Comparison of ENCODE assay signal across 9 mouse cellular contexts in the genomic region with DNA sequence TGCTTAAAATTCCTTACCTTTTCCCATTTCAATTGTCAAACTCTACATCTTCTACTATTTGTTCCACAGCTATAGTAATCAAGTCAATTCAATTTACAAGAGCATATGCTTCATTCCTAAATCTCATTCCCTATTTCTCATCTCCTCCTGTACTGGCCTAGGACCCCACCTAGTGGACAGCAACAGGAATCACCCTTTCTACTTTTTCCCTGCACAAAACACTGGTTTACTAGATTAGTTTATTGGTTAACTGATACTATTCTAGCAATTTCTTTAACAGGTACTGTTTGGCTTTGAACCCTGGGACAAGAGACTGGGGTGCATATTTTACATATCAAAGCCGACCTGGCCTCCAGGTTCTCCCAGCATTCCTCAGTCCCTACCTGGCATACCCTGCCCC.
DNase-seq lines count a peak whose midpoint lies in the region; ATAC-seq and TF ChIP-seq lines count a peak whose summit lies in the region.
"Had no signal": no experiment of that assay in that cellular context is flagged by ENCODE, and none has a peak within 500 bp of the region (broad histone marks: within the 10 kb centered on the region; RNA-seq: fewer than 3 reads in every experiment).

No protein-coding gene starts in this region.

- H3K36me3 ChIP-seq in kidney, postnatal 0 days (ENCODE audit: insufficient read depth, low read length), result 0 out of 2 replicates have a peak, but pooled peaks cover 2% of the 10 kb centered on the region
- H3K36me3 ChIP-seq in kidney, embryonic 16.5 days (ENCODE audit: insufficient read depth, low read length), result 0 out of 2 replicates have a peak, but pooled peaks cover 2% of the 10 kb centered on the region
- no peaks in the 10 kb centered on the region; the same call in 1 of the 2 replicates for H3K36me3 ChIP-seq in forebrain, embryonic 11.5 days (ENCODE audit: control insufficient read depth, insufficient read depth, low read length)
- H3K36me3 ChIP-seq: liver, embryonic 15.5 days had no signal

- H3K9ac ChIP-seq in kidney, postnatal 0 days (ENCODE audit: low read depth, low read length), result no peak overlapping the region
- no peak overlapping the region for H3K9ac ChIP-seq in kidney, embryonic 16.5 days (replicated peaks; ENCODE audit: low read length)
- H3K9ac ChIP-seq in forebrain, embryonic 11.5 days (ENCODE audit: low read length), result no peak overlapping the region
- H3K9ac ChIP-seq: liver, embryonic 15.5 days had no signal

- no peak overlapping the region for H3K4me2 ChIP-seq in kidney, postnatal 0 days (ENCODE audit: low read length)
- no peak overlapping the region for H3K4me2 ChIP-seq in kidney, embryonic 16.5 days (replicated peaks; ENCODE audit: low read depth, low read length)
- no peak overlapping the region for H3K4me2 ChIP-seq in forebrain, embryonic 11.5 days (ENCODE audit: low read depth, low read length, severe bottlenecking)
- H3K4me2 ChIP-seq: liver, embryonic 15.5 days had no signal

- peak; percentile 82 for TF ChIP-seq CTCF in kidney, postnatal 0 days (IDR thresholded peaks at IDR 0.05; ENCODE audit: low read depth)

- no peaks in the 10 kb centered on the region for H3K27me3 ChIP-seq in kidney, postnatal 0 days (ENCODE audit: insufficient read depth, low read length)
- no peaks in the 10 kb centered on the region for H3K27me3 ChIP-seq in kidney, embryonic 16.5 days (ENCODE audit: insufficient read depth, low read length)
- no peaks in the 10 kb centered on the region for H3K27me3 ChIP-seq in forebrain, embryonic 11.5 days (ENCODE audit: control insufficient read depth, insufficient read depth, low read length)
- H3K27me3 ChIP-seq: liver, embryonic 15.5 days had no signal

- H3K4me1 ChIP-seq in kidney, postnatal 0 days (replicated peaks; ENCODE audit: insufficient read depth, low read length), result no peaks in the 10 kb centered on the region
- H3K4me1 ChIP-seq in kidney, embryonic 16.5 days (ENCODE audit: insufficient read depth, low read length), result no peaks in the 10 kb centered on the region
- no peaks in the 10 kb centered on the region for H3K4me1 ChIP-seq in forebrain, embryonic 11.5 days (replicated peaks; ENCODE audit: control insufficient read depth, insufficient read depth, low read length)
- H3K4me1 ChIP-seq: liver, embryonic 15.5 days had no signal

- WGBS in kidney, postnatal 0 days, result 0% methylated on average over 1 of the region's 1 CpGs
- WGBS in kidney, embryonic 16.5 days, result 0% methylated on average over 1 of the region's 1 CpGs
- 5% methylated on average over 1 of the region's 1 CpGs for WGBS in forebrain, embryonic 11.5 days

- H3K27ac ChIP-seq in kidney, postnatal 0 days, result no peak overlapping the region
- H3K27ac ChIP-seq in kidney, embryonic 16.5 days (ENCODE audit: low read length), result no peak overlapping the region
- H3K27ac ChIP-seq in forebrain, embryonic 11.5 days (ENCODE audit: low read depth, low read length), result no peak overlapping the region
- H3K27ac ChIP-seq: liver, embryonic 15.5 days had no signal

- H3K9me3 ChIP-seq in kidney, postnatal 0 days (replicated peaks; ENCODE audit: low read length), result no peaks in the 10 kb centered on the region
- no peaks in the 10 kb centered on the region for H3K9me3 ChIP-seq in kidney, embryonic 16.5 days (ENCODE audit: low read length)
- H3K9me3 ChIP-seq in forebrain, embryonic 11.5 days (ENCODE audit: control insufficient read depth, low read length), result no peaks in the 10 kb centered on the region
- H3K9me3 ChIP-seq: liver, embryonic 15.5 days had no signal

- H3K4me3 ChIP-seq in kidney, postnatal 0 days (replicated peaks; ENCODE audit: low read depth, low read length), result no peak overlapping the region
- no peak overlapping the region for H3K4me3 ChIP-seq in kidney, embryonic 16.5 days (ENCODE audit: low read length)
- no peak overlapping the region for H3K4me3 ChIP-seq in forebrain, embryonic 11.5 days (ENCODE audit: low read depth, low read length)
- H3K4me3 ChIP-seq: liver, embryonic 15.5 days had no signal

- ATAC-seq in kidney, postnatal 0 days (replicated peaks; ENCODE audit: low FRiP score, low read depth), result no peak
- no peak for ATAC-seq in kidney, embryonic 16.5 days (ENCODE audit: low FRiP score, low TSS enrichment)
- no peak for ATAC-seq in forebrain, embryonic 11.5 days (replicated peaks; ENCODE audit: low FRiP score)

- DNase-seq in adrenal gland, postnatal 10 days, result peak; percentile 51
- no peak for DNase-seq in adrenal gland, adult 2 months
- DNase-seq in kidney, postnatal 0 days (ENCODE audit: low spot score), result peak; percentile 79
- peak; percentile 43 for DNase-seq in R1 (ENCODE audit: low read depth, low spot score)
- DNase-seq in induced T-regulatory cell, adult 2 months (ENCODE audit: low read depth), result peak; percentile 37
- no peak for DNase-seq in spleen, adult 18-20 months
- no peak for DNase-seq in forebrain, embryonic 11.5 days (ENCODE audit: low spot score)

Comparison
In these comparisons a context has a peak if more than half of its experiments do, and no peak if none do; other contexts are left out.
1. DNase-seq: peak in adrenal gland, postnatal 10 days (single experiment), kidney, postnatal 0 days (single experiment), R1 (single experiment) and induced T-regulatory cell, adult 2 months (single experiment); none in adrenal gland, adult 2 months (single experiment), spleen, adult 18-20 months (0 of 2) and forebrain, embryonic 11.5 days (single experiment).